Mouse (Mus musculus) CH12.LX (cell line): ENCODE results near the gene Mpzl1. TPM values are rescaled to one million over a fixed set of nuclear protein-coding genes. Genes with fewer than 3 reads are reported as not detected.

Experiments
- DNase-seq: peaks from one replicate; pipeline ENCODE4 v3.0.0-alpha.2; 2013; ENCODE audit errors: extremely low read depth
- H3K27ac ChIP-seq: 2 replicates; pipeline ENCODE4 v1.5.1; 2012; ENCODE audit warnings: low read depth, mild to moderate bottlenecking, control low read depth, moderate library complexity; ENCODE audit not compliant: insufficient read depth
- H3K27me3 ChIP-seq: replicated peaks from 2 replicates; pipeline ENCODE3; 2012; ENCODE audit warnings: inconsistent platforms
- H3K36me3 ChIP-seq, 2 experiments: replicated peaks in 1 of 2; 2 replicates each; pipeline versions ENCODE3 to v1.6.1; 2012; ENCODE audit warnings: inconsistent platforms in 1 of 2, low read length in 1 of 2, mild to moderate bottlenecking in 1 of 2, mixed read lengths in 1 of 2, moderate library complexity in 1 of 2; ENCODE audit not compliant: control insufficient read depth in 1 of 2, insufficient read depth in 1 of 2
- H3K4me1 ChIP-seq, 2 experiments: 2 replicates each; pipeline ENCODE4 v1.6.1; 2012; ENCODE audit warnings: inconsistent platforms in 1 of 2, moderate library complexity in 1 of 2; ENCODE audit not compliant: insufficient read depth in 2 of 2, control insufficient read depth in 1 of 2
- H3K4me2 ChIP-seq: 2 replicates; pipeline ENCODE4 v1.6.1; 2012; ENCODE audit warnings: low read depth, mild to moderate bottlenecking, control low read depth; ENCODE audit not compliant: poor library complexity, insufficient read depth, severe bottlenecking
- H3K4me3 ChIP-seq, 3 experiments: fragments of 150-350 bp in 1 of 3; sonication (generic) in 1 of 3; replicated peaks in 1 of 3; 2 replicates each; pipeline versions ENCODE3 to v1.5.1; 2011 to 2012; ENCODE audit warnings: low read depth in 2 of 3, low read length in 2 of 3, mild to moderate bottlenecking in 2 of 3, moderate library complexity in 2 of 3, control low read depth in 1 of 3, improper control_type of control experiment in 1 of 3, inconsistent platforms in 1 of 3, mixed read lengths in 1 of 3; ENCODE audit not compliant: poor library complexity in 1 of 3
- H3K79me2 ChIP-seq: replicated peaks from 2 replicates; pipeline ENCODE4 v1.6.1; 2012; ENCODE audit warnings: mild to moderate bottlenecking, moderate library complexity; ENCODE audit not compliant: control insufficient read depth, poor library complexity, insufficient read depth, severe bottlenecking; ENCODE audit errors: extremely low read depth
- H3K9ac ChIP-seq: 2 replicates; pipeline ENCODE4 v1.6.1; 2012; ENCODE audit warnings: low read depth, mild to moderate bottlenecking, control low read depth, moderate library complexity; ENCODE audit not compliant: insufficient read depth
- H3K9me3 ChIP-seq: replicated peaks from 2 replicates; pipeline ENCODE3; 2012; ENCODE audit warnings: low read length, inconsistent platforms, mixed read lengths
- BHLHE40 ChIP-seq: IDR thresholded peaks from 2 replicates; pipeline ENCODE4 v1.6.1; 2011; ENCODE audit warnings: mild to moderate bottlenecking, low read depth, low read length, improper control_type of control experiment
- CHD1 ChIP-seq: IDR thresholded peaks from 2 replicates; pipeline ENCODE4 v1.6.1; 2012; ENCODE audit warnings: low read depth, low read length, improper control_type of control experiment, inconsistent platforms
- E2F4 ChIP-seq: IDR thresholded peaks from 2 replicates; pipeline ENCODE4 v1.6.1; 2011; ENCODE audit warnings: low read depth, low read length, improper control_type of control experiment; ENCODE audit not compliant: insufficient replicate concordance
- EP300 ChIP-seq: IDR thresholded peaks from 2 replicates; pipeline ENCODE4 v1.6.1; 2011; ENCODE audit warnings: low read length, improper control_type of control experiment
- GABPA ChIP-seq: IDR thresholded peaks from 2 replicates; pipeline ENCODE4 v1.6.1; 2012; ENCODE audit warnings: low read depth, low read length, improper control_type of control experiment, inconsistent platforms; ENCODE audit not compliant: insufficient replicate concordance
- HCFC1 ChIP-seq: IDR thresholded peaks from 2 replicates; pipeline ENCODE4 v1.6.1; 2012; ENCODE audit warnings: low read depth, mild to moderate bottlenecking, inconsistent platforms, low read length, improper control_type of control experiment
- IRF4 ChIP-seq: IDR thresholded peaks from 2 replicates; pipeline ENCODE4 v1.6.1; 2014; ENCODE audit warnings: low read depth, mild to moderate bottlenecking, inconsistent platforms, low read length, improper control_type of control experiment
- JUND ChIP-seq: conservative IDR thresholded peaks from 2 replicates; pipeline ENCODE4 v1.6.1; 2011; ENCODE audit warnings: low read depth, low read length, improper control_type of control experiment
- KAT2A ChIP-seq: IDR thresholded peaks from 2 replicates; pipeline ENCODE4 v1.6.1; 2012; ENCODE audit warnings: low read length, improper control_type of control experiment, inconsistent platforms; ENCODE audit not compliant: insufficient replicate concordance
- MAFK ChIP-seq: IDR thresholded peaks from 2 replicates; pipeline ENCODE4 v1.6.1; 2011; ENCODE audit warnings: low read length, improper control_type of control experiment; ENCODE audit not compliant: insufficient replicate concordance
- MAX ChIP-seq: IDR thresholded peaks from 2 replicates; pipeline ENCODE4 v1.6.1; 2011; ENCODE audit warnings: low read length, improper control_type of control experiment
- MAZ ChIP-seq: IDR thresholded peaks from 2 replicates; pipeline ENCODE4 v1.6.1; 2012; ENCODE audit warnings: low read depth, mild to moderate bottlenecking, inconsistent platforms, low read length, improper control_type of control experiment, moderate library complexity
- MYC ChIP-seq: IDR thresholded peaks from 2 replicates; pipeline ENCODE4 v1.6.1; 2011; ENCODE audit warnings: low read depth, mild to moderate bottlenecking, improper control_type of control experiment, low read length
- NRF1 ChIP-seq: IDR thresholded peaks from 2 replicates; pipeline ENCODE4 v1.6.1; 2014; ENCODE audit warnings: low read depth, mild to moderate bottlenecking, inconsistent platforms, low read length, improper control_type of control experiment, moderate library complexity
- PAX5 ChIP-seq: IDR thresholded peaks from 2 replicates; pipeline ENCODE4 v1.6.1; 2012; ENCODE audit warnings: low read length, inconsistent platforms, mixed read lengths
- POLR2A ChIP-seq: IDR thresholded peaks from 2 replicates; pipeline ENCODE4 v1.6.1; 2011; ENCODE audit warnings: low read depth, mild to moderate bottlenecking, improper control_type of control experiment, low read length
- POLR2AphosphoS2 ChIP-seq: IDR thresholded peaks from 2 replicates; pipeline ENCODE4 v1.6.1; 2011; ENCODE audit warnings: low read depth, low read length, improper control_type of control experiment
- RAD21 ChIP-seq: IDR thresholded peaks from 2 replicates; pipeline ENCODE4 v1.6.1; 2011; ENCODE audit warnings: low read depth, mild to moderate bottlenecking, low read length, improper control_type of control experiment, moderate library complexity
- RCOR1 ChIP-seq: conservative IDR thresholded peaks from 2 replicates; pipeline ENCODE4 v1.6.1; 2012; ENCODE audit warnings: low read depth, mild to moderate bottlenecking, inconsistent platforms, low read length, improper control_type of control experiment
- SIN3A ChIP-seq: IDR thresholded peaks from 2 replicates; pipeline ENCODE4 v1.6.1; 2012; ENCODE audit warnings: low read length, improper control_type of control experiment, inconsistent platforms
- TBP ChIP-seq: conservative IDR thresholded peaks from 2 replicates; pipeline ENCODE4 v1.6.1; 2011; ENCODE audit warnings: low read depth, low read length, improper control_type of control experiment
- TCF12 ChIP-seq: IDR thresholded peaks from 2 replicates; pipeline ENCODE4 v1.6.1; 2014; ENCODE audit warnings: low read depth, mild to moderate bottlenecking, inconsistent platforms, low read length, improper control_type of control experiment
- USF1 ChIP-seq: IDR thresholded peaks from 2 replicates; pipeline ENCODE4 v1.6.1; 2014; ENCODE audit warnings: low read depth, mild to moderate bottlenecking, inconsistent platforms, low read length, improper control_type of control experiment
- ZC3H11A ChIP-seq: IDR thresholded peaks from 2 replicates; pipeline ENCODE4 v1.6.1; 2012; ENCODE audit warnings: low read depth, mild to moderate bottlenecking, inconsistent platforms, low read length, improper control_type of control experiment
- ZNF384 ChIP-seq: IDR thresholded peaks from 2 replicates; pipeline ENCODE4 v1.6.1; 2012; ENCODE audit warnings: low read depth, low read length, improper control_type of control experiment, inconsistent platforms
- dilution Hi-C: fragments of 300-500 bp; cut with MboI; formaldehyde crosslinking; loops from 2 replicates; pipeline ENCODE4 v1.14.3; 2020; ENCODE audit warnings: low sequenced_read_pairs; ENCODE audit not compliant: extremely low pct_unique_long_range_greater_than_20kb, extremely low pct_ligation_motif_present
- in situ Hi-C: fragments of 300-500 bp; cut with MboI; formaldehyde crosslinking; loops from 3 replicates; pipeline ENCODE4 v1.14.3; 2019; ENCODE audit warnings: low sequenced_read_pairs, low pct_ligation_motif_present, low pct_unique_long_range_greater_than_20kb, mixed read lengths
- polyA plus RNA-seq: library from polyadenylated mRNA; unstranded; fragments of >175 nt; gene quantifications from 2 replicates; pipeline ENCODE4 v1.2.1, GENCODE M21; 2012; ENCODE audit warnings: low read depth; ENCODE audit not compliant: insufficient read length
- total RNA-seq, 2 experiments: library from RNA; depleted of rRNA; stranded (reverse); fragments of 300-350 nt in 1 of 2; fragments of >200 nt in 1 of 2; gene quantifications; 2 replicates each; pipeline ENCODE4 v1.2.3; 2012 to 2014

Mpzl1 gene
- total and polyA plus RNA-seq, 3 experiments = 2.8 to 6.7 (median 6.5) TPM

GRCm38 (mm10) chr1:165603218-165603617 is 31.1 kb downstream of the Mpzl1 start:
- Histone ChIP-seq H3K9ac (no peak overlapping the region), H3K9me3 (no peaks in the 10 kb centered on the region), H3K36me3 (peaks cover 0 to 25% of the 10 kb centered on the region in 2 experiments), H3K4me2 (no peak overlapping the region), H3K27me3 (no peaks in the 10 kb centered on the region), H3K27ac (no peak overlapping the region), H3K4me1 (peaks cover 7 to 53% of the 10 kb centered on the region in 2 experiments), H3K4me3 (no peak overlapping the region), H3K79me2 (no peaks in the 10 kb centered on the region)
- in situ Hi-C loops (no loop called here), dilution Hi-C loops (no loop called here)
- TF ChIP-seq HCFC1 (no peak), MAZ (no peak), GABPA (no peak), ZC3H11A (no peak), CHD1 (no peak), RAD21 (no peak)
- peak; percentile 13 for DNase-seq

- peak; percentile 69 for DNase-seq
- dilution Hi-C loops = no loop called here
Measured at GRCm38 (mm10) chr1:165601775-165602280, 32.5 kb downstream of the Mpzl1 start.

GRCm38 (mm10) chr1:165594699-165595421 is 39.5 kb downstream of the Mpzl1 start:
- Histone ChIP-seq H3K4me2 (no peak overlapping the region), H3K36me3 (peaks cover 4 to 17% of the 10 kb centered on the region in 2 experiments)
- TF ChIP-seq NRF1 (no peak), PAX5 (no peak), RCOR1 (no peak), POLR2A (no peak), MYC (no peak), EP300 (no peak), RAD21 (no peak), MAX (no peak), SIN3A (no peak), ZNF384 (no peak), USF1 (no peak), TBP (no peak), BHLHE40 (no peak), IRF4 (no peak), POLR2AphosphoS2 (no peak), E2F4 (no peak), JUND (no peak), MAFK (no peak), HCFC1 (no peak), TCF12 (no peak)
- TF ChIP-seq, all 38 proteins: peak for 0
- Histone ChIP-seq H3K9ac (no peak overlapping the region), H3K4me1 (peaks cover 0 to 5% of the 10 kb centered on the region in 2 experiments; a peak in 1 of 4 replicates), H3K27me3 (no peaks in the 10 kb centered on the region), H3K9me3 (no peaks in the 10 kb centered on the region), H3K27ac (no peak overlapping the region), H3K79me2 (no peaks in the 10 kb centered on the region), H3K4me3 (no peak overlapping the region)
- no peak for DNase-seq
- dilution Hi-C loops (no loop called here), in situ Hi-C loops (loop anchor here (5.0 kb wide), 1 partner anchor 37 kb away; the partner anchor contains the start of gene Mpzl1)

More at GRCm38 (mm10) chr1:165601775-165602280, 32.5 kb downstream of the Mpzl1 start:
- H3K4me3 ChIP-seq = no peak overlapping the region
- H3K4me2 ChIP-seq = no peak overlapping the region
- no peaks in the 10 kb centered on the region for H3K9me3 ChIP-seq
- TF ChIP-seq ZNF384 (peak; percentile 92), KAT2A (no peak)
- TF ChIP-seq, all 38 proteins: peak for 1
- in situ Hi-C loops = no loop called here
- no peak overlapping the region for H3K9ac ChIP-seq
- peaks cover 7 to 53% of the 10 kb centered on the region in 2 experiments for H3K4me1 ChIP-seq
- peaks cover 0 to 20% of the 10 kb centered on the region in 2 experiments for H3K36me3 ChIP-seq
- H3K27me3 ChIP-seq = no peaks in the 10 kb centered on the region
- H3K27ac ChIP-seq = no peak overlapping the region
- H3K79me2 ChIP-seq = no peaks in the 10 kb centered on the region
